Mouse (Mus musculus) heart, adult 2 months (tissue): ENCODE results near the gene Cops7a. TPM values are rescaled to one million over a fixed set of nuclear protein-coding genes. Genes with fewer than 3 reads are reported as not detected.

Source experiments
- DNase-seq, 2 experiments: peaks; one replicate each; pipeline ENCODE4 v3.0.0; 2021
- H3K27ac ChIP-seq: fragments of 200-600 bp; 2 replicates; pipeline ENCODE4 v1.8.1; 2022
- H3K27me3 ChIP-seq: fragments of 200-500 bp; 2 replicates; pipeline ENCODE4 v1.6.1; 2012; ENCODE audit warnings: mild to moderate bottlenecking, low read length, inconsistent platforms, mixed read lengths; ENCODE audit not compliant: control insufficient read depth, insufficient read depth
- H3K36me3 ChIP-seq: fragments of 200-500 bp; 2 replicates; pipeline ENCODE4 v1.6.1; 2012; ENCODE audit warnings: low read length, inconsistent platforms; ENCODE audit not compliant: control insufficient read depth, insufficient read depth
- H3K4me1 ChIP-seq: fragments of 200-500 bp; 2 replicates; pipeline ENCODE4 v1.6.1; 2011; ENCODE audit warnings: low read length; ENCODE audit not compliant: control insufficient read depth, insufficient read depth
- H3K4me3 ChIP-seq: fragments of 200-600 bp; 2 replicates; pipeline ENCODE4 v1.8.1; 2022
- H3K79me2 ChIP-seq: fragments of 200-500 bp; replicated peaks from 2 replicates; pipeline ENCODE4 v1.6.1; 2012; ENCODE audit warnings: mild to moderate bottlenecking, inconsistent platforms, low read length, moderate library complexity, mixed read lengths; ENCODE audit not compliant: control insufficient read depth, insufficient read depth
- H3K9ac ChIP-seq: fragments of 200-500 bp; 2 replicates; pipeline ENCODE4 v1.6.1; 2012; ENCODE audit warnings: low read depth, mild to moderate bottlenecking, control low read depth, inconsistent platforms, low read length, mixed read lengths
- CTCF ChIP-seq: fragments of 200-600 bp; IDR thresholded peaks from 2 replicates; pipeline ENCODE4 v1.8.1; 2022; ENCODE audit warnings: antibody characterized with exemption, mild to moderate bottlenecking, moderate library complexity
- EP300 ChIP-seq: fragments of 200-500 bp; IDR thresholded peaks from 2 replicates; pipeline ENCODE4 v1.6.1; 2011; ENCODE audit warnings: low read depth, low read length, control low read depth; ENCODE audit not compliant: insufficient read depth
- POLR2A ChIP-seq: fragments of 200-500 bp; IDR thresholded peaks from 2 replicates; pipeline ENCODE4 v1.6.1; 2011; ENCODE audit warnings: mild to moderate bottlenecking, low read depth, low read length, control low read depth; ENCODE audit not compliant: insufficient read depth
- WGBS: fragments of 180-500 bp; shearing (Covaris S2); methylation state at CpG from one replicate; pipeline ENCODE4 v1.1.7; 2018; 5-methylcytosine and 5-hydroxymethylcytosine counted together
- intact Hi-C: fragments of 180-260 bp; cut with DNase I; formaldehyde crosslinking; loops from one replicate; pipeline ENCODE4 v1.15.1; 2025
- polyA plus RNA-seq: library from polyadenylated mRNA; depleted of rRNA; stranded (reverse); fragments of >200 nt; gene quantifications from 2 replicates; pipeline ENCODE4 v1.2.3, GENCODE M21; 2012
- total RNA-seq, 2 experiments: library from RNA; stranded (reverse); gene quantifications; 2 replicates each; pipeline ENCODE4 v1.2.3; 2021

Cops7a gene
- total and polyA plus RNA-seq, 3 experiments, result 83.2 to 208 (median 99.8) TPM

DNA sequence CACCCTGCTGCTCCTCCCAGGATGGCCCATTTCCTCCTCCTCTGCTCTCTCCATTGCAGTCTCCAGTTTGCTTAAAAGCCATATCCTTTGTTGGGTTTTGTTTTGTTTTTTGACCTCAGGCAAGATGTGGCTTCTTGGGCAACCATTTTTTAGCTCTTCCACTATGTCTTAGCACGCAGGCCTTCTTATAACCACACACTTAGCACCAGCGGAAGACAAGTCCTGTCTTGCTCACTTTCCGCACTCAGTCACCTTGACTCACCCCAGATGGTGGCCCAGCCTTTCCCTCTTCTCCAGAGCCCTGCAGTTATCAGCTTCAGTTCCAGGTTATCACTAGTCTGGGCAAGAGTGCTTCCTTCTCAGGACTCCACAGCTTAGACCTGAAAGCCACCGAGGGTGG is 10.1 kb downstream of the Cops7a start:
- DNase-seq, result no peak
- no peak for TF ChIP-seq CTCF
- no peak for TF ChIP-seq POLR2A
- TF ChIP-seq EP300, result no peak
- no peaks in the 10 kb centered on the region for H3K27me3 ChIP-seq
- no peak overlapping the region for H3K4me3 ChIP-seq
- no peak overlapping the region for H3K27ac ChIP-seq
- WGBS, result 84% methylated on average over 4 of the region's 4 CpGs
- no peak overlapping the region for H3K9ac ChIP-seq
- H3K79me2 ChIP-seq, result no peaks in the 10 kb centered on the region
- H3K36me3 ChIP-seq, result no peaks in the 10 kb centered on the region
- intact Hi-C loops, result no loop called here
- H3K4me1 ChIP-seq, result no peaks in the 10 kb centered on the region

DNA sequence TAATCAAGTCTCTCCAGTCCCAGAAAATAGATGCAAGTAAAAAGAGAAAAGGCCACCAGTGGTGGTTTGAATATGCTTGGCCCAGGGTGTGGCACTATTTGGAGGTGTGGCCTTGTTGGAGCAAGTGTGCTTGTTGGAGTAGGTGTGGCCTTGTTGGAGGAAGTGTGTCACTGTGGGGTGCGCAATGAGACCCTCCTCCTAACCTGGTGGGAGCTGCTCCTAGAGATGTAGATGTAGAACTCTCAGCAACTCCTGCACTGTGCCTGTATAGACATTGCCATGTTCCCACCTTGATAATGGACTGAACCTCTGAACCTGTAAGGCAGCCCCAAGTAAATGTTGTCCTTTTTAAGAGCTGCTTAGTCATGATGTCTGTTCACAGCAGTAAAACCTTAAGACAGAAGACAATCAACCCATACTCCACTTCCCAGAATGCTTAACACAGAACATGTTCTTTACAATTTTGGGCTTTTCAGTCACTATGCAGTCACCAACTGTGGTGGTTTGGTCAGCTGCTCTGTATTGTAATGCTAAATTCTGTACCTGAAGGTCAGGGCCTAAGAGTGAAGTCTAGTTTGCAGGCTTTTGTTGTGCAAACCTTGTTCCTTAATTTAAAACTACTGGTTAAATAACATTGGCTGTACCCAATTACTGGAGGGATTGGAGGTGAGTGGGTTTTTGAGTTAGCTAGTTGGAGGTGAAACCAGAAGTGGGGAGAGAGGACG is 11.2 kb downstream of the Cops7a start:
- Histone ChIP-seq H3K4me3 (no peak overlapping the region), H3K27me3 (no peaks in the 10 kb centered on the region), H3K4me1 (no peaks in the 10 kb centered on the region), H3K9ac (no peak overlapping the region), H3K36me3 (no peaks in the 10 kb centered on the region), H3K27ac (no peak overlapping the region), H3K79me2 (no peaks in the 10 kb centered on the region)
- TF ChIP-seq CTCF (no peak), EP300 (no peak), POLR2A (no peak)
- WGBS, result 92% methylated on average over 2 of the region's 2 CpGs
- no peak for DNase-seq
- intact Hi-C loops, result no loop called here

DNA sequence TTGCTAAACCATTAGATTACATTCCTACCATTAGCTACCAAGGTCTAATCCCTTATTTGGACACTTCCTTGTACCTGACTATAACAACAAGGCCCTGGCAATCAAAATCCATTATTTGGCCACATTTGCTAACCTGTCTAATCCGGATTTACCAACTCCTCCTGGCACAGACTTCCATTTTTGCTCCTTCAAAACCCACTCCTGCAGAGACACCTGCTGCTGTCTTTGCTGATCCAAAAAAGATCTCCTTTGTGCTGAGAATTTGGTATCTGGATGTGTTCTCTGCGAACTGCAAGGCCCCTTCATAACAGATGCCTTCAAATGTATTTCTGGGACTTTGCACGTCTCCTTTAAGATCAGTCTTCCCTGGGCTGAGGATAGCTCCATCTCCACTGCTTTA is 21.8 kb downstream of the Cops7a start:
- Histone ChIP-seq H3K4me3 (no peak overlapping the region), H3K79me2 (no peaks in the 10 kb centered on the region), H3K4me1 (no peaks in the 10 kb centered on the region), H3K27ac (no peak overlapping the region), H3K36me3 (no peaks in the 10 kb centered on the region), H3K9ac (no peak overlapping the region), H3K27me3 (no peaks in the 10 kb centered on the region)
- TF ChIP-seq EP300, result no peak
- no peak for TF ChIP-seq CTCF
- TF ChIP-seq POLR2A, result no peak
- WGBS, result 87% methylated on average over 3 of the region's 3 CpGs
- intact Hi-C loops, result no loop called here
- no peak for DNase-seq

DNA sequence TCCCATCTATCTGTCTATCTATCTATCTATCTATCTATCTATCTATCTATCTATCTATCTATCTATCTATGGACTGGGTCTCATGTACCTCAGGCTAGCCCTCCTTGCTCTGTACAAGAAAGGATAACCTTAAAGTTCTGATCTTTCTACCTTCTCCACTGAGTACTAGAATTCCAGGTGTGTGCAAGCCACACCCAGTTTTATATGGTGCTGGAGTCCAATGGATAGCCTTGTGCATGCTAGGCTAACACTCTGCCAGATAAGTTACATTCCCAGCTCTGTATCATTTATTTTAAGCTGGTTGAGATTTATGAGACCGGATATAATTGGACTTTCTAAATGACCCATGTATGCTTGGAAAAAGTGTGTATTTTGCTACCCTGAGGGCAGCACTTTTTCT is 23.7 kb downstream of the Cops7a start:
- TF ChIP-seq CTCF (no peak), POLR2A (no peak), EP300 (no peak)
- Histone ChIP-seq H3K9ac (no peak overlapping the region), H3K79me2 (no peaks in the 10 kb centered on the region), H3K36me3 (no peaks in the 10 kb centered on the region), H3K4me1 (no peaks in the 10 kb centered on the region), H3K4me3 (no peak overlapping the region), H3K27ac (no peak overlapping the region), H3K27me3 (no peaks in the 10 kb centered on the region)
- WGBS, result 88% methylated on average over 1 of the region's 1 CpGs
- no peak for DNase-seq
- intact Hi-C loops, result no loop called here

DNA sequence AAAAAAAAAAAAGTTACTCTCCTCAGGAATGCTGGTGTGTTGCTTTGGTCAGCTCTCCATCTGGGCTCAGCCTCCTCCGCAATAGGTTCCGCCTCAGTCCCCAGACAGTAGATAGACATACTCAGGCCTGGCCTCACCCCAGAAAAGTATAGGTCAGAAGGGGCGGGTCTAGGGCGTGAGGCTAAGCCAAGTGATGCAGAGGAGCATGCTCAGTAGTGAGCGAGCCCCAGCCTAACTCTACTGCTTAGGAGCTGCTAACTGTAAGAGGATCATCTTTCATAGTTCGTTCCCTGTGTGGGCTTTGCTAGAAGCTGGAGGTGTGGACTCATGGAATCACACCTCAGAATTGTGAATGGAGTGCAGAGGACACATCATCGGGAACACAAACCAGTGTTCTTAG is 26.8 kb downstream of the Cops7a start:
- H3K79me2 ChIP-seq, result no peaks in the 10 kb centered on the region
- TF ChIP-seq POLR2A (no peak), CTCF (no peak), EP300 (no peak)
- no peaks in the 10 kb centered on the region for H3K27me3 ChIP-seq
- no peak overlapping the region for H3K9ac ChIP-seq
- 92% methylated on average over 7 of the region's 7 CpGs for WGBS
- H3K4me1 ChIP-seq, result no peaks in the 10 kb centered on the region
- intact Hi-C loops, result no loop called here
- H3K27ac ChIP-seq, result no peak overlapping the region
- H3K36me3 ChIP-seq, result no peaks in the 10 kb centered on the region
- no peak for DNase-seq
- no peak overlapping the region for H3K4me3 ChIP-seq

DNA sequence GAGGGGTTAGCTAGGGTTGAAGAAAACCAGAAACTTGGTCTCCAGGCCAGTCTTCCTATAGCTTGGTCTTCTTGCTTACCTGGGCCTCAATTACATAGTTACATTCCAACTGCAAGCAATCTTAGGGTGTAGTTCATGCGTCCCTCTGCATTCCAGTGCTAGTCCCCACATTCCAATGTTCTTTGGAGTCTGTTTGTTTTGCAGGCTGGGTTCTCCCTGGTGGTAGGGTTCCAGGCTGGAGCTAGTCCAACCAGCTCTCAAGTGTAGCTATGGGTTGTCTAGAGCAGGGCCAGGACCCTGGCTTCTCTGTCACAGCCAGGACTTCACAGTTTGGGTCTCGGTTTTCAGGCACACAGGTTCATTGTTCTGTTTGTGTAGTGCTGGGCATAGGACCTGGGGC is 27.8 kb downstream of the Cops7a start:
- no peak for TF ChIP-seq CTCF
- no peak for TF ChIP-seq EP300
- no peak for TF ChIP-seq POLR2A
- intact Hi-C loops, result no loop called here
- no peak overlapping the region for H3K27ac ChIP-seq
- no peaks in the 10 kb centered on the region; the same call in 1 of the 2 replicates for H3K36me3 ChIP-seq
- no peak overlapping the region for H3K4me3 ChIP-seq
- H3K79me2 ChIP-seq, result no peaks in the 10 kb centered on the region
- H3K9ac ChIP-seq, result no peak overlapping the region
- no peak for DNase-seq
- peaks cover under 1% of the 10 kb centered on the region; the same call in 1 of the 2 replicates for H3K4me1 ChIP-seq
- no peaks in the 10 kb centered on the region for H3K27me3 ChIP-seq
- 87% methylated on average over 2 of the region's 2 CpGs for WGBS
